Mouse (Mus musculus) G1E (cell line): ENCODE measurements around the gene Surf1. TPM values are rescaled to one million over a fixed set of nuclear protein-coding genes. Genes with fewer than 3 reads are reported as not detected.

ENCODE experiments used
- ATAC-seq: 2 replicates; pipeline ENCODE4 v1.8.0; 2016; ENCODE audit warnings: mild to moderate bottlenecking; ENCODE audit not compliant: insufficient number of reproducible peaks, poor library complexity, low FRiP score, severe bottlenecking; ENCODE audit errors: extremely low read depth
- DNase-seq: peaks from one replicate; pipeline ENCODE4 v3.0.0; 2012; ENCODE audit warnings: low spot score
- H3K27me3 ChIP-seq: 2 replicates; pipeline ENCODE4 v1.6.1; 2012; ENCODE audit warnings: mild to moderate bottlenecking, low read length, inconsistent platforms; ENCODE audit not compliant: insufficient read depth
- H3K36me3 ChIP-seq: replicated peaks from 2 replicates; pipeline ENCODE3; 2012; ENCODE audit warnings: mild to moderate bottlenecking, inconsistent platforms
- H3K4me1 ChIP-seq: 2 replicates; pipeline ENCODE4 v1.6.1; 2012; ENCODE audit warnings: low read depth, low read length, inconsistent platforms, mixed read lengths; ENCODE audit not compliant: insufficient read depth
- H3K4me3 ChIP-seq: 2 replicates; pipeline ENCODE4 v1.5.1; 2012; ENCODE audit warnings: low read depth, mild to moderate bottlenecking, inconsistent platforms, low read length, moderate library complexity, mixed read lengths
- H3K9me3 ChIP-seq: replicated peaks from 2 replicates; pipeline ENCODE4 v1.6.1; 2012; ENCODE audit warnings: inconsistent platforms
- CTCF ChIP-seq: IDR thresholded peaks from 2 replicates; pipeline ENCODE4 v1.5.1; 2012; ENCODE audit warnings: low read depth, low read length, inconsistent platforms, mixed read lengths
- GATA1 ChIP-seq: IDR thresholded peaks from 2 replicates; pipeline ENCODE4 v1.6.1; 2012; ENCODE audit warnings: borderline replicate concordance, low read length, inconsistent platforms, mixed read lengths
- GATA2 ChIP-seq: IDR thresholded peaks from 2 replicates; pipeline ENCODE4 v1.6.1; 2012; ENCODE audit warnings: low read depth, low read length, inconsistent platforms, borderline replicate concordance
- POLR2AphosphoS5 ChIP-seq: IDR thresholded peaks from 2 replicates; pipeline ENCODE4 v1.6.1; 2012; ENCODE audit warnings: low read depth, low read length, inconsistent platforms; ENCODE audit not compliant: insufficient replicate concordance
- TAL1 ChIP-seq: conservative IDR thresholded peaks from 2 replicates; pipeline ENCODE4 v1.6.1; 2012; ENCODE audit warnings: low read depth, low read length, inconsistent platforms, mixed read lengths
- polyA plus RNA-seq: library from polyadenylated mRNA; stranded (reverse); fragments of >175 nt; gene quantifications from 2 replicates; pipeline ENCODE4 v1.2.3, GENCODE M21; 2012
- total RNA-seq, 2 experiments: library from RNA; stranded (forward) in 1 of 2; stranded (reverse) in 1 of 2; fragments of 200-1000 nt in 1 of 2; fragments of >200 nt in 1 of 2; fragmentation: Nextera tagmentation in 1 of 2; gene quantifications; 2 replicates each; pipeline ENCODE4 v1.2.3; 2014 to 2017

Surf1 gene
- total and polyA plus RNA-seq, 3 experiments = 38.1 to 119 (median 85.6) TPM

- ATAC-seq = no peak
- TF ChIP-seq GATA2 = no peak
- TF ChIP-seq POLR2AphosphoS5 = no peak
- no peak for TF ChIP-seq CTCF
- TF ChIP-seq GATA1 = no peak
- TF ChIP-seq TAL1 = no peak
- DNase-seq = no peak
These were observed 51.5 kb downstream of the Surf1 start, which contains the start of gene Abo for GRCm38 (mm10) chr2:26864879-26865278. Abo (minus strand) TSS chr2:26864979.

More at GRCm38 (mm10) chr2:26864879-26865278, 51.5 kb downstream of the Surf1 start, which contains the start of gene Abo:
- Histone ChIP-seq H3K4me1 (no peaks in the 10 kb centered on the region), H3K27me3 (peaks cover 21% of the 10 kb centered on the region), H3K36me3 (no peaks in the 10 kb centered on the region), H3K4me3 (no peak within 1 kb of the TSS; the same call in 1 of the 2 replicates), H3K9me3 (no peaks in the 10 kb centered on the region)

Other genes with a start within 250 kb of the Surf1 start
- gene Lcn4, start 245.2 kb downstream of the Surf1 start, total RNA-seq (2014; fragmentation: Nextera tagmentation) = not detected in 2 replicates
- not detected in 2 replicates for gene Lcn4, start 245.2 kb downstream of the Surf1 start, total RNA-seq (2017)
- gene Lcn4, start 245.2 kb downstream of the Surf1 start, polyA plus RNA-seq = not detected in 2 replicates
- not detected in 2 replicates for gene Abo, start 51.6 kb downstream of the Surf1 start, total RNA-seq (2014; fragmentation: Nextera tagmentation)
- gene Abo, start 51.6 kb downstream of the Surf1 start, total RNA-seq (2017) = 0.05 TPM in 1 of 2 replicates, not detected in the other
- gene Abo, start 51.6 kb downstream of the Surf1 start, polyA plus RNA-seq = not detected in 2 replicates
- gene Surf6, start 13.7 kb downstream of the Surf1 start, total RNA-seq (2014; fragmentation: Nextera tagmentation) = 20.7 and 37.9 TPM in 2 replicates
- gene Surf6, start 13.7 kb downstream of the Surf1 start, total RNA-seq (2017) = 33.9 and 34.8 TPM in 2 replicates
- 48.0 and 52.5 TPM in 2 replicates for gene Surf6, start 13.7 kb downstream of the Surf1 start, polyA plus RNA-seq
- gene Med22, start 5.9 kb downstream of the Surf1 start, total RNA-seq (2014; fragmentation: Nextera tagmentation) = 10.8 and 18.4 TPM in 2 replicates
- 24.6 and 26.0 TPM in 2 replicates for gene Med22, start 5.9 kb downstream of the Surf1 start, total RNA-seq (2017)
- gene Med22, start 5.9 kb downstream of the Surf1 start, polyA plus RNA-seq = 75.9 and 83.9 TPM in 2 replicates
- gene Rpl7a, start 5.8 kb downstream of the Surf1 start, total RNA-seq (2014; fragmentation: Nextera tagmentation) = 1,025 and 1,074 TPM in 2 replicates
- gene Rpl7a, start 5.8 kb downstream of the Surf1 start, total RNA-seq (2017) = 2,095 and 2,519 TPM in 2 replicates
- 4,098 and 5,305 TPM in 2 replicates for gene Rpl7a, start 5.8 kb downstream of the Surf1 start, polyA plus RNA-seq
- 69.6 and 91.3 TPM in 2 replicates for gene Surf2, start 163 bp downstream of the Surf1 start, total RNA-seq (2014; fragmentation: Nextera tagmentation)
- gene Surf2, start 163 bp downstream of the Surf1 start, total RNA-seq (2017) = 73.8 and 81.8 TPM in 2 replicates
- gene Surf2, start 163 bp downstream of the Surf1 start, polyA plus RNA-seq = 5.7 and 11.1 TPM in 2 replicates
- gene Surf4, start 17.4 kb upstream of the Surf1 start, total RNA-seq (2014; fragmentation: Nextera tagmentation) = 88.0 and 97.9 TPM in 2 replicates
- gene Surf4, start 17.4 kb upstream of the Surf1 start, total RNA-seq (2017) = 72.9 and 74.6 TPM in 2 replicates
- 75.3 and 80.7 TPM in 2 replicates for gene Surf4, start 17.4 kb upstream of the Surf1 start, polyA plus RNA-seq
- gene Stkld1, start 17.5 kb upstream of the Surf1 start, total RNA-seq (2014; fragmentation: Nextera tagmentation) = not detected in 2 replicates
- gene Stkld1, start 17.5 kb upstream of the Surf1 start, total RNA-seq (2017) = 0.35 TPM in 1 of 2 replicates, not detected in the other
- 0.02 TPM in 1 of 2 replicates, not detected in the other for gene Stkld1, start 17.5 kb upstream of the Surf1 start, polyA plus RNA-seq
- 61.0 and 69.6 TPM in 2 replicates for gene Rexo4, start 47.9 kb upstream of the Surf1 start, total RNA-seq (2014; fragmentation: Nextera tagmentation)
- 108 and 115 TPM in 2 replicates for gene Rexo4, start 47.9 kb upstream of the Surf1 start, total RNA-seq (2017)
- 77.7 and 125 TPM in 2 replicates for gene Rexo4, start 47.9 kb upstream of the Surf1 start, polyA plus RNA-seq
- not detected in 2 replicates for gene Adamts13, start 56.9 kb upstream of the Surf1 start, total RNA-seq (2014; fragmentation: Nextera tagmentation)
- not detected in 2 replicates for gene Adamts13, start 56.9 kb upstream of the Surf1 start, total RNA-seq (2017)
- gene Adamts13, start 56.9 kb upstream of the Surf1 start, polyA plus RNA-seq = not detected in 2 replicates
- 13.8 and 20.8 TPM in 2 replicates for gene Cacfd1, start 93.4 kb upstream of the Surf1 start, total RNA-seq (2014; fragmentation: Nextera tagmentation)
- 9.5 and 15.8 TPM in 2 replicates for gene Cacfd1, start 93.4 kb upstream of the Surf1 start, total RNA-seq (2017)
- gene Cacfd1, start 93.4 kb upstream of the Surf1 start, polyA plus RNA-seq = 7.4 and 8.9 TPM in 2 replicates
- gene Slc2a6, start 111.5 kb upstream of the Surf1 start, total RNA-seq (2014; fragmentation: Nextera tagmentation) = not detected in 2 replicates
- gene Slc2a6, start 111.5 kb upstream of the Surf1 start, total RNA-seq (2017) = 0.16 and 0.17 TPM in 2 replicates
- gene Slc2a6, start 111.5 kb upstream of the Surf1 start, polyA plus RNA-seq = not detected in 2 replicates
- gene Mymk, start 155.6 kb upstream of the Surf1 start, total RNA-seq (2014; fragmentation: Nextera tagmentation) = not detected in 2 replicates
- gene Mymk, start 155.6 kb upstream of the Surf1 start, total RNA-seq (2017) = 0.17 and 0.27 TPM in 2 replicates
- gene Mymk, start 155.6 kb upstream of the Surf1 start, polyA plus RNA-seq = not detected in 2 replicates
- not detected in 2 replicates for gene Adamtsl2, start 162.8 kb upstream of the Surf1 start, total RNA-seq (2014; fragmentation: Nextera tagmentation)
- gene Adamtsl2, start 162.8 kb upstream of the Surf1 start, total RNA-seq (2017) = 0.06 and 0.11 TPM in 2 replicates
- not detected in 2 replicates for gene Adamtsl2, start 162.8 kb upstream of the Surf1 start, polyA plus RNA-seq
- gene Fam163b, start 226.0 kb upstream of the Surf1 start, total RNA-seq (2014; fragmentation: Nextera tagmentation) = not detected in 2 replicates
- gene Fam163b, start 226.0 kb upstream of the Surf1 start, total RNA-seq (2017) = 0.16 TPM in 1 of 2 replicates, not detected in the other
- gene Fam163b, start 226.0 kb upstream of the Surf1 start, polyA plus RNA-seq = not detected in 2 replicates
- gene Dbh, start 248.7 kb upstream of the Surf1 start, total RNA-seq (2014; fragmentation: Nextera tagmentation) = not detected in 2 replicates
- 0.05 TPM in 1 of 2 replicates, not detected in the other for gene Dbh, start 248.7 kb upstream of the Surf1 start, total RNA-seq (2017)
- not detected in 2 replicates for gene Dbh, start 248.7 kb upstream of the Surf1 start, polyA plus RNA-seq